Mouse (Mus musculus) small intestine, adult 2 months (tissue): Measurements from ENCODE around the gene H2-K1. TPM values are rescaled to one million over a fixed set of nuclear protein-coding genes. Genes with fewer than 3 reads are reported as not detected.
A peak's percentile ranks its signal among the peaks of the same experiment; 100 is the strongest.
"Not testable (repeated sequence)": the region's sequence is repeated elsewhere in the genome, so short reads cannot be mapped to it uniquely, and the experiment has no call there.

Experiments used
- H3K27ac ChIP-seq: fragments of 200-500 bp; 2 replicates; pipeline ENCODE4 v1.5.1; 2012; ENCODE audit warnings: low read depth, low read length, control low read depth, inconsistent platforms; ENCODE audit not compliant: insufficient read depth
- H3K27me3 ChIP-seq: fragments of 200-500 bp; 2 replicates; pipeline ENCODE4 v1.6.1; 2012; ENCODE audit warnings: mild to moderate bottlenecking, moderate library complexity, low read length, inconsistent platforms; ENCODE audit not compliant: control insufficient read depth, insufficient read depth
- H3K36me3 ChIP-seq: fragments of 200-500 bp; 2 replicates; pipeline ENCODE4 v1.6.1; 2012; ENCODE audit warnings: mild to moderate bottlenecking, low read length, control low read depth, inconsistent platforms; ENCODE audit not compliant: control insufficient read depth, insufficient read depth
- H3K4me1 ChIP-seq: fragments of 200-500 bp; 2 replicates; pipeline ENCODE4 v1.6.1; 2012; ENCODE audit warnings: low read length, inconsistent platforms, mixed read lengths; ENCODE audit not compliant: control insufficient read depth, insufficient read depth, insufficient read length
- H3K4me3 ChIP-seq: fragments of 200-500 bp; 2 replicates; pipeline ENCODE4 v1.5.1; 2012; ENCODE audit warnings: low read depth, mild to moderate bottlenecking, control low read depth, inconsistent platforms, low read length, moderate library complexity
- CTCF ChIP-seq: fragments of 200-500 bp; IDR thresholded peaks from 2 replicates; pipeline ENCODE4 v1.5.1; 2012; ENCODE audit warnings: low read depth, mild to moderate bottlenecking, control low read depth, inconsistent platforms, low read length, moderate library complexity, mixed read lengths; ENCODE audit not compliant: insufficient replicate concordance, insufficient read length; ENCODE audit errors: extremely low read depth
- POLR2A ChIP-seq: fragments of 200-500 bp; IDR thresholded peaks from 2 replicates; pipeline ENCODE4 v1.6.1; 2012; ENCODE audit warnings: low read depth, mild to moderate bottlenecking, control low read depth, inconsistent platforms, low read length, moderate library complexity
- WGBS: fragments of 180-500 bp; shearing (Covaris S2); methylation state at CpG from one replicate; pipeline ENCODE4 v1.1.7; 2018; 5-methylcytosine and 5-hydroxymethylcytosine counted together
- polyA plus RNA-seq: library from polyadenylated mRNA; depleted of rRNA; stranded (reverse); fragments of >200 nt; gene quantifications from 2 replicates; pipeline ENCODE4 v1.2.3, GENCODE M21; 2012

Gene H2-K1
- polyA plus RNA-seq, 1 experiment: 6,705 TPM

GRCm38 (mm10) chr17:33956336-33956735, 43.8 kb downstream of the H2-K1 start:
- WGBS: 4% methylated on average over 10 of the region's 10 CpGs
- TF ChIP-seq POLR2A: no peak
- TF ChIP-seq CTCF: no peak
- peak overlapping the region; percentile 79; the same call in 1 of the 2 replicates for H3K27ac ChIP-seq
- no peaks in the 10 kb centered on the region for H3K27me3 ChIP-seq
- peak overlapping the region; percentile 83 for H3K4me3 ChIP-seq
- peaks cover 39% of the 10 kb centered on the region for H3K36me3 ChIP-seq
- H3K4me1 ChIP-seq: peaks cover 15% of the 10 kb centered on the region

DNA sequence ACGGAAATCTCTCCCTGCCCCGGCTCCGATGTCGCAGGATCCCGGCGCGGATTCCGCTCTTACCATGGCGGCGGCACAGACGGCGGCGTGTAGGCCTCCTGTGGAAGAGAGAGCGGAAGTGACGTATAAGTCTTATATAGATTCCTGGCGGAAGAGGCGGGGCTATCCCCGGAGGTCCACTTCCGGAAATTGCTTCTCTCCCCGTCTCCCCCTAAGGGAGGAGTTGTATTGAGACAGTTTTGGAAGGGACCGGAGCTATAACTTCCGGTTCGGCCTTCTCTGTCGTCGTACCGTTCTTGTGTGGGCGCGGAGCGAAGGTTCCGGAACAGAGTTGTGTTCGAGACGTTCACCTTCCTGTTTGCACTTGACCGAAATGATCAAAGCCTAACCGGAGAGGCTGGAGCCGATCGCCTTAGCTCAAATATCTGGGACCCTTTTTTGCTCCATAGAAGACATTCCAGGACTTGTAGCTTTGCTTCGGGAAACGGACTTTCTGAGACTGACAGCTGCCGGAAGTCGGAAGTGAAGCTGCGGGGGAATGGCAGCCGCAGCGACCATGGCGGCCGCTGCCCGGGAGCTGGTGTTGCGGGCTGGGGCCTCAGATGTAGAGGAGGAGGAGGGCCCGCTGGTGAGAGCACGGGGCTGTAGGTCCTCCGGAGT, 44.5 kb downstream of the H2-K1 start, which contains the start of the genes Vps52 and Rps18:
Gene Vps52, plus strand, starts transcription at position 258 of the 660 bp plus-strand sequence.
Gene Rps18, minus strand, starts transcription at position 447 of the 660 bp plus-strand sequence.
- Histone ChIP-seq H3K4me3 (peak within 1 kb of the TSS; percentile 83), H3K4me1 (peaks cover 16% of the 10 kb centered on the region), H3K27ac (peak within 1 kb of the TSS; percentile 79), H3K36me3 (peaks cover 34% of the 10 kb centered on the region), H3K27me3 (no peaks in the 10 kb centered on the region)
- WGBS: under 1% methylated on average over 50 of the region's 50 CpGs
- TF ChIP-seq CTCF: 0 out of 2 replicates have a peak, but pooled peaks have one; percentile 3
- TF ChIP-seq POLR2A: peak; percentile 93

- peak overlapping the region; percentile 82 for H3K4me3 ChIP-seq
- H3K27me3 ChIP-seq: no peaks in the 10 kb centered on the region
- H3K4me1 ChIP-seq: peaks cover 24% of the 10 kb centered on the region
- H3K36me3 ChIP-seq: peaks cover 31% of the 10 kb centered on the region
- TF ChIP-seq CTCF (no peak), POLR2A (no peak)
- WGBS: under 1% methylated on average over 33 of the region's 33 CpGs
- peak overlapping the region; percentile 53 for H3K27ac ChIP-seq
Measured at GRCm38 (mm10) chr17:33954646-33955554, 45.2 kb downstream of the H2-K1 start.

DNA sequence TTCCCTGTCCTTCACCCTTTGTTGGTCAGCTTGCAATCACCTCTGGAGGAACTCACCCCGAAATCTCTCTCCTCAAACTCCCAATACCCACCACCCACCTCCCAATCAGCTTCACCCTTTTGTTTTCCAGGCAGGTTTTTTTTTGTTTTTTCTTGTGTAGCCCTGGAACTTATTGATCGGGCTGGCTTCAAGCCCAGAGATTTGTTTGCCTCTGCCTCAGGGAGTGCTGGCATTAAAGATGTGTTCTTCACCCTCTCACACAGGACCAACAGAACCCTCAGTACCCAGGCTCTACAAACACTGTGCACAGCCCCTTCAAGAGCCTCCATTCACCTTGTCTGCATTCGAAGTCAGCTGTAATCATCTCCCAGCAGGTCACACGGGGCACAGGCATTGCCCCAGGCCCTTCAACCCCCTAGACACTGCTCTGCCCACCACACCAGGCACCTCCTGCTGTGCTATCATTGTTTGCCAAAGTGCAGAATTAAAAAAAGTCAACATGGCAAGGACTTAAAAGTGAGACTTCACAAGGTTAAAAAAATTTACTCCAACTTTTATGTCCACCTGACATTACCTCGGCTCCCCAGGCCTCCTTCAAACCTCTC, 46.1 kb downstream of the H2-K1 start:
- Histone ChIP-seq H3K4me1 (peaks cover 28% of the 10 kb centered on the region), H3K27me3 (no peaks in the 10 kb centered on the region), H3K4me3 (peak overlapping the region; percentile 82), H3K36me3 (peaks cover 24% of the 10 kb centered on the region), H3K27ac (no peak overlapping the region)
- TF ChIP-seq POLR2A: no peak
- WGBS: 17% methylated on average over 5 of the region's 5 CpGs

DNA sequence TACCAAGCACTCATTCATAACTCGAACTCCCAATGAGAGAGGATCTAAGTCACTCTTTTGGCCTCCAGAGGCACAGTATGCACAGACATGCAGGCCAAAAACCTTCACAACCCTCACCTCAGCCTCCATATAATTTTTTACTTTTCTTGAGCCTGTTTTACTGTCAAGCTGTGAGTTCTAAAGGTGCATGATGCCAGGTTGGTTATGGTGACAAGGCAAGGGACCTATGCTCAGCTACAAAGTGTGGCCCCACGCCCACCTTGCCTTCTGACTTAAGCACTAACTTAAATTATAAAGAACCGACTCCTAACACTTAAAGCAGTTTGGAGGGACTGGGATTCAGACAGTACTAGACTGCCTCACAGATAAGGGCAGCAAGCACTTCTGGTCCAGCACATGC, 46.8 kb downstream of the H2-K1 start:
- Histone ChIP-seq H3K4me1 (peaks cover 35% of the 10 kb centered on the region), H3K4me3 (no peak overlapping the region), H3K27me3 (no peaks in the 10 kb centered on the region), H3K27ac (no peak overlapping the region), H3K36me3 (peaks cover 19% of the 10 kb centered on the region)
- TF ChIP-seq CTCF (no peak), POLR2A (no peak)
- WGBS: 34% methylated on average over 3 of the region's 3 CpGs

GRCm38 (mm10) chr17:33952879-33953278, 47.3 kb downstream of the H2-K1 start:
- Histone ChIP-seq H3K4me1 (peaks cover 38% of the 10 kb centered on the region), H3K4me3 (no peak overlapping the region), H3K36me3 (peaks cover 17% of the 10 kb centered on the region), H3K27ac (no peak overlapping the region), H3K27me3 (no peaks in the 10 kb centered on the region)
- whole genome bisulfite sequencing: 60% methylated on average over 4 of the region's 4 CpGs
- TF ChIP-seq POLR2A (no peak), CTCF (no peak)

DNA sequence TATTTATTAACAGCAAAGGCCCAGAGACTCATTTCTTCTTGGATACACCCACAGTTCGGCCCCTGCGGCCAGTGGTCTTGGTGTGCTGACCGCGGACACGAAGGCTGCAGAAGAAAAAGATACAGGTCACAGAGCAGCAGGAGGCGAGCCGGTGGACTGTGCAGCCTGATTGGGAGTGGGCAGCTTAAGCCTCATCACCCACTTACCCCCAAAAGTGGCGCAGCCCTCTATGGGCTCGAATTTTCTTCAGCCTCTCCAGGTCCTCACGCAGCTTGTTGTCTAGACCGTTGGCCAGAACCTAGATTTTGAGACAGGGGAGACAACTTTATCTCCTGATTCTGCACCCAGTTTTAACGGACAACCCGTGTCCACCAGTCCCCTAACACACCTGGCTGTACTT, 48.1 kb downstream of the H2-K1 start:
- 61% methylated on average over 13 of the region's 13 CpGs for WGBS
- Histone ChIP-seq H3K4me1 (peaks cover 38% of the 10 kb centered on the region), H3K4me3 (peak overlapping the region; percentile 69), H3K36me3 (peaks cover 16% of the 10 kb centered on the region), H3K27ac (peak overlapping the region; percentile 12; the same call in 1 of the 2 replicates)
- not testable (repeated sequence) for H3K27me3 ChIP-seq
